Mouse (Mus musculus): Measurements from ENCODE around the gene Entpd1. TPM values are rescaled to one million over a fixed set of nuclear protein-coding genes. Genes with fewer than 3 reads are reported as not detected.

Gene Entpd1
- total and polyA plus RNA-seq, 3 experiments = not detected

DNA sequence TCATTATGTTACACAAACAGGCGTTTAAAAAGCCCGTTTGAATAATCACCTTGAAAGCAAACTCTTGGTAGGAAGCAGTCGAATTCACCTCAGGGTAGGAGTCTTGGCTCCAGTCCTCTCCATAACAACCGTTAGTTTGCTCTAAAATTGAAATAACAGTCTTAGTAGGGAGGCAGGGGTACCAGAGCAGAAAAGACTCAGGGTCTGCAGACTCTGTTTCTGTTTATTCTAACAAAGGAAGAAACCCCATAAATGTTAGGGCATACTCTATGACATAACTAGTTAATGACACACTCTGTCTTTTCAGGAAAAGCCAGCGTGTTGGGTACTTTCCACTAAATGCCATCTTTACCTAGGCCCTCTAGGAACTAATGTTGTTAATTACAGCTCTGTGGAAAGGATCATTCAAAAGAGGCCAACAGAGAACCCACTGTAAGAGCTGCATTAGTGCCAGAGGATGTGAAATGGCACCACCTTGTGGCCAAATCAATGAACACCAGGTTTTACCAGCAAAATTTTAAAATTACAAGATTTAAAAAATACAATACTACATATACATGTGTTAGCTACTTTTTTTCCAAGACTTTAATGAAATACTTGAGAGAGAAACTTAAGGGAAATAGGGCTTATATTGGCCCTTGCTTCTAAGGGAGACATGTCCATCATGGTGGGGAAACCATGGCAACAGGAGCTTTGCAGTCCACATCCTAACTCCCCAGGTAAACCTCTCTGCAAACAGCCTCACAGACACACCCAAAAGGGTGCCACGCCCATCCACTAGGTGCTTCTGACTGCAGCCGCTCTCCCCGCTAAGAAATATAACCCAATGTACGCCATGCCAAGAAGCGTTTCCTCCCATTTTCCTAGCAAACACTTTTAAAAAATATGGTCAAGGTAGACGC is 110.2 kb downstream of the Entpd1 start:
- H3K9me3 ChIP-seq (replicated peaks; ENCODE audit: insufficient read depth, low read length) = no peaks in the 10 kb centered on the region
- peaks cover 0 to 4% of the 10 kb centered on the region in 2 experiments; a peak in 3 of 4 replicates for H3K27me3 ChIP-seq (ENCODE audit: control insufficient read depth in 1 of 2, insufficient read depth in 2 of 2, low read length in 2 of 2)
- peak; percentile 65 for DNase-seq (ENCODE audit: low read depth, low spot score)
- TF ChIP-seq ZC3H11A (IDR thresholded peaks at IDR 0.05; ENCODE audit: low read depth, low read length) (peak; percentile 85), SMC3 (IDR thresholded peaks at IDR 0.05; ENCODE audit: low read depth, low read length) (peak; percentile 86), E2F4 (IDR thresholded peaks at IDR 0.05; ENCODE audit: borderline replicate concordance, low read depth, low read length) (no peak), USF1 (IDR thresholded peaks at IDR 0.05; ENCODE audit: low read depth, low read length) (no peak), RAD21 (IDR thresholded peaks at IDR 0.05; ENCODE audit: low read depth, low read length) (peak; percentile 97), UBTF (IDR thresholded peaks at IDR 0.05; ENCODE audit: borderline replicate concordance, insufficient read depth, low read depth, low read length) (no peak), ZNF384 (IDR thresholded peaks at IDR 0.05; ENCODE audit: low read depth, low read length) (no peak), TBP (IDR thresholded peaks at IDR 0.05; ENCODE audit: low read depth, low read length) (no peak), SIN3A (IDR thresholded peaks at IDR 0.05; ENCODE audit: low read length) (no peak), ZKSCAN1 (IDR thresholded peaks at IDR 0.05; ENCODE audit: low read depth, low read length) (no peak), BHLHE40 (IDR thresholded peaks at IDR 0.05; ENCODE audit: borderline replicate concordance, low read depth, low read length) (no peak), KAT2A (conservative IDR thresholded peaks at IDR 0.05; ENCODE audit: low read depth, low read length) (no peak), CTCF (IDR thresholded peaks at IDR 0.05 in 2 of 3, conservative IDR thresholded peaks at IDR 0.05 in 1 of 3; ENCODE audit: control insufficient read depth in 1 of 3, insufficient read depth in 1 of 3, low read depth in 2 of 3, low read length in 3 of 3, poor library complexity in 1 of 3, severe bottlenecking in 1 of 3) (peak; percentile 66 to 94 (median 69)), ZMIZ1 (IDR thresholded peaks at IDR 0.05; ENCODE audit: low read depth, low read length) (no peak)
- H3K4me3 ChIP-seq (ENCODE audit: control insufficient read depth in 1 of 2, insufficient read depth in 1 of 2, low read depth in 2 of 2, low read length in 2 of 2) = no peak overlapping the region
- H3K4me1 ChIP-seq (ENCODE audit: control insufficient read depth in 1 of 2, insufficient read depth in 2 of 2, low read length in 2 of 2) = no peaks in the 10 kb centered on the region
- H3K79me2 ChIP-seq (ENCODE audit: control insufficient read depth, insufficient read depth, low read length, poor library complexity) = no peaks in the 10 kb centered on the region
- H3K9ac ChIP-seq (ENCODE audit: control insufficient read depth, low read depth, low read length, poor library complexity, severe bottlenecking) = no peak overlapping the region
- no peaks in the 10 kb centered on the region for H3K36me3 ChIP-seq (ENCODE audit: control insufficient read depth in 1 of 2, insufficient read depth in 2 of 2, low read length in 2 of 2)
- H3K27ac ChIP-seq (ENCODE audit: control insufficient read depth, low read depth, low read length) = no peak overlapping the region

DNA sequence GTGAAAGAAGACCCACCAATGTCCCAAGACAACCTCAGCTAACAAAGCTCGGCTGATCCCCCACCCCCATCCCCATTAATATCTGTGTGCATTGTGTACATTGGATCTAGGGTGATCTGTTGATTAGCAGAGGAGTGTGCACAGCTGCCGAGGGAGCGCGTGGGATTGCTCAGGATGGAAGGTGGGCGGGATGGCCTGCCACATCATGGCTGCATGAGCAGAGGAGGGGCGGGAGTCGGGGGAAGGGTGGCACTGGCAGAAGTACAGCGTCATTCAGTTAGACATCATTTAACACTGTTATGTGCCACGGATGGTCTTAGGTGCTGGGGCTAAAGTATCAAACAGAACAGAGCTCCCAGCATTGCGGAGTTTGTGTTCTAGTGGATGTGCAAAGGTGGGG is 111.3 kb downstream of the Entpd1 start:
- H3K79me2 ChIP-seq (ENCODE audit: control insufficient read depth, insufficient read depth, low read length, poor library complexity) = no peaks in the 10 kb centered on the region
- H3K27me3 ChIP-seq (ENCODE audit: control insufficient read depth in 1 of 2, insufficient read depth in 2 of 2, low read length in 2 of 2) = peaks cover 0 to 4% of the 10 kb centered on the region in 2 experiments
- H3K4me3 ChIP-seq (ENCODE audit: control insufficient read depth in 1 of 2, insufficient read depth in 1 of 2, low read depth in 2 of 2, low read length in 2 of 2) = no peak overlapping the region
- H3K4me1 ChIP-seq (ENCODE audit: control insufficient read depth in 1 of 2, insufficient read depth in 2 of 2, low read length in 2 of 2) = no peaks in the 10 kb centered on the region
- no peaks in the 10 kb centered on the region for H3K9me3 ChIP-seq (replicated peaks; ENCODE audit: insufficient read depth, low read length)
- no peak overlapping the region for H3K27ac ChIP-seq (ENCODE audit: control insufficient read depth, low read depth, low read length)
- TF ChIP-seq ZKSCAN1 (IDR thresholded peaks at IDR 0.05; ENCODE audit: low read depth, low read length) (no peak), JUND (IDR thresholded peaks at IDR 0.05; ENCODE audit: low read depth, low read length) (no peak)
- no peak overlapping the region for H3K9ac ChIP-seq (ENCODE audit: control insufficient read depth, low read depth, low read length, poor library complexity, severe bottlenecking)
- H3K36me3 ChIP-seq (ENCODE audit: control insufficient read depth in 1 of 2, insufficient read depth in 2 of 2, low read length in 2 of 2) = no peaks in the 10 kb centered on the region
- no peak for DNase-seq (ENCODE audit: low read depth, low spot score)
